Mouse (Mus musculus): Measurements from ENCODE around the gene Cdk5rap1. TPM values are rescaled to one million over a fixed set of nuclear protein-coding genes. Genes with fewer than 3 reads are reported as not detected.

Gene Cdk5rap1
- polyA plus RNA-seq (2012; rRNA removed), result 16.5 and 16.6 TPM in 2 replicates

DNA sequence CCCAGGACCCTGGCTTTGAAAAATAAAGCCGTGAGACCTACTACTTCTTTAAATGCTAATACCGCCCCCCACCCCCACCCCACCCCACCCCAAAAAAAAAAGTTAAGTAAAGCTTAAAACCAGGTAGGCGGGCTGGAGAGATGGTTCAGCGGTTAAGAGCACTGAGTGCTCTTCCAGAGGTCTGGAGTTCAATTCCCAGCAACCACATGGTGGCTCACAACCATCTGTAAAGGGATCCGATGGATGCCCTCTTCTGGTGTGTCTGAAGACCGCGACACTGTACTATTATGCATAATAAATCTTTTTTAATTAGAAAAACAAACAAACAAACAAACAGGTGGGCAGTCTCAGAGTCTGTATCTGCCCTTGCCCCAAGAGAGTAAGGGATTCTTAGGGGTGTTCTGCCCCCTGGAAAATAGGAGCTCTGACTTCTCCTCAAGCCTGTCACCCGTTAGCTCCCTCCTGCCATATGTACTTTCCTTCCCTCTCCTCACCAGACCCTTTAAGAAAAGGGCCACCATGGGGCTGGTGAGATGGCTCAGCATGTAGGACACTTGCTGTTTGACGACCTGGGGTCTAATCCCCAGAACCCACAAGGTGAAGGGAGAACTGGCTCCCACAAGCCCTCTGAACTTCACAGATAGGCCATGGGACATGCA is at the start of gene Cdk5rap1:
Cdk5rap1 (minus strand) TSS at position 169 of the 659 bp plus-strand sequence.
- TF ChIP-seq CTCF (IDR thresholded peaks at IDR 0.05; ENCODE audit: borderline replicate concordance, extremely low read depth, insufficient read depth, insufficient read length) (no peak), POLR2A (IDR thresholded peaks at IDR 0.05; ENCODE audit: borderline replicate concordance, extremely low read depth, insufficient read depth, insufficient read length, poor library complexity, severe bottlenecking) (no peak)

GRCm38 (mm10) chr2:154422181-154422580 is 49.4 kb upstream of the Cdk5rap1 start:
- TF ChIP-seq POLR2A (IDR thresholded peaks at IDR 0.05; ENCODE audit: borderline replicate concordance, extremely low read depth, insufficient read depth, insufficient read length, poor library complexity, severe bottlenecking) (no peak), CTCF (IDR thresholded peaks at IDR 0.05; ENCODE audit: borderline replicate concordance, extremely low read depth, insufficient read depth, insufficient read length) (no peak)
- peak; percentile 19 for DNase-seq (ENCODE audit: low read depth)

More for the DNA sequence above, at the start of gene Cdk5rap1:
- DNase-seq (ENCODE audit: low read depth), result no peak

GRCm38 (mm10) chr2:154420942-154421731 is 48.3 kb upstream of the Cdk5rap1 start:
- DNase-seq (ENCODE audit: low read depth), result peak; percentile 95
- TF ChIP-seq CTCF (IDR thresholded peaks at IDR 0.05; ENCODE audit: borderline replicate concordance, extremely low read depth, insufficient read depth, insufficient read length) (no peak), POLR2A (IDR thresholded peaks at IDR 0.05; ENCODE audit: borderline replicate concordance, extremely low read depth, insufficient read depth, insufficient read length, poor library complexity, severe bottlenecking) (no peak)

DNA sequence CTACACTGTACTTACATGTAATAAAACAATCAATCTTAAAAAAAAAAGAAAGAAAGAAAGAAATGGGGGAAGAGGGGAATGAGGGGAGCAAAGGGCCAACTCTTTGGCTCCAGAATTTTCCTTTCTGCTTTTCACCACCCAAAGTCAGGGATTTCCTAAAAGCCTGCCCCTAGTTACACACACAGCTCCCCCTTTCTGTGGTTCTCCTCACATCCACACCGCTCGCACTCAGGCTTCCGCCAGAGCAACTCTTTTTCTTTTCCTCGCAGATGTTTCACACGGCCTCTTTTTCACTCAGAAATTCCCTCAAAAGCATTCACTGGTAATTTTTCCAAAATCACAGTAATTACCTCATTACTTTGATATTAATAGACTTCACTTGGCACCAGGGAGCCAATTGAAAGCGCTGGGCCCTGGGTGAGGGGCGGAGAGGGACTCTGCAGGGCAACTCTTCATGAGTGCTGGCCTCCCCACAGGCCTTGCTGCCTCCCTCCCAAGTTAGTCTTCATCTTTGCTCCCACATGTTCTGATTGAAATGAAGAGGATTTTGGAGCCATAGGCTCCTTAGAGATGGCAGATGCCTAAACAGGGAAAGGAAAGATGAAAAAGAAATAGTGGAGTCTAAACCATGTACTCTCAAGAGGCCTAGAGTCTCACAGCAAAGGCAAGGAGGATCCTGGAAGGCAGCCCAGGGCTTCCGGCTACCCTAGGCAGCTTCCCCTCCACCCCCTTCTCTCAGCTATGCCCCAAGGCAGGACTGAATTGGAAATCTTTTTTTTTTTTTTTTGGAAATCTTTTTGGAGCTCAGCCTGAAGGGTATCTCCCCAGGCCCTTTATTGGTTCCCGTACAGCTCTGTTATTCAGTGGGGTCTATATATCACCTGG is 47.1 kb upstream of the Cdk5rap1 start:
- DNase-seq (ENCODE audit: low read depth), result peak; percentile 79
- TF ChIP-seq POLR2A (IDR thresholded peaks at IDR 0.05; ENCODE audit: borderline replicate concordance, extremely low read depth, insufficient read depth, insufficient read length, poor library complexity, severe bottlenecking) (no peak), CTCF (IDR thresholded peaks at IDR 0.05; ENCODE audit: borderline replicate concordance, extremely low read depth, insufficient read depth, insufficient read length) (no peak)

DNA sequence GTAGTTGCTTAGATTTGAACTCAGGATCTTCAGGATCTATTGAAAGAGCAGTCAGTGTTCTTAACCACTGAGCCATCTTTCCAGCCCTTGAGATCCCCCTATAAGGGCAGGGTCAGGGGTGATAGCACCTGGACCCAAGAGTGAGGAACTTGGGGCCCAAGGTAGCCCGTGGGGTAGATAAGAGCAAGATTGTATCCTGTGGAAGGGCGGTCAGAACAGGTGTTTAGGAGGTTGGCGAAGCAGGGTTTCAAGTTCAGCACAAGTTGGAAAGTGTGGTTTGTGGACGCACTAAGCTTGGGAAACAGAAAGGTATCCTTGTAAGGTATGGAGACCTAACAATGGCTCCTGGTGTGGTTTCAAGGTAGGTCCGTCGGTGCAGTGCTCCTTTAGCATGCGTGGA is 45.2 kb upstream of the Cdk5rap1 start:
- no peak for TF ChIP-seq POLR2A (IDR thresholded peaks at IDR 0.05; ENCODE audit: borderline replicate concordance, extremely low read depth, insufficient read depth, insufficient read length, poor library complexity, severe bottlenecking)
- no peak for TF ChIP-seq CTCF (IDR thresholded peaks at IDR 0.05; ENCODE audit: borderline replicate concordance, extremely low read depth, insufficient read depth, insufficient read length)
- DNase-seq (ENCODE audit: low read depth), result no peak

- TF ChIP-seq POLR2A (IDR thresholded peaks at IDR 0.05; ENCODE audit: borderline replicate concordance, extremely low read depth, insufficient read depth, insufficient read length, poor library complexity, severe bottlenecking), result no peak
- TF ChIP-seq CTCF (IDR thresholded peaks at IDR 0.05; ENCODE audit: borderline replicate concordance, extremely low read depth, insufficient read depth, insufficient read length), result peak; percentile 87
- DNase-seq (ENCODE audit: low read depth), result peak; percentile 86
Measured at GRCm38 (mm10) chr2:154417107-154417506, 44.3 kb upstream of the Cdk5rap1 start.

DNA sequence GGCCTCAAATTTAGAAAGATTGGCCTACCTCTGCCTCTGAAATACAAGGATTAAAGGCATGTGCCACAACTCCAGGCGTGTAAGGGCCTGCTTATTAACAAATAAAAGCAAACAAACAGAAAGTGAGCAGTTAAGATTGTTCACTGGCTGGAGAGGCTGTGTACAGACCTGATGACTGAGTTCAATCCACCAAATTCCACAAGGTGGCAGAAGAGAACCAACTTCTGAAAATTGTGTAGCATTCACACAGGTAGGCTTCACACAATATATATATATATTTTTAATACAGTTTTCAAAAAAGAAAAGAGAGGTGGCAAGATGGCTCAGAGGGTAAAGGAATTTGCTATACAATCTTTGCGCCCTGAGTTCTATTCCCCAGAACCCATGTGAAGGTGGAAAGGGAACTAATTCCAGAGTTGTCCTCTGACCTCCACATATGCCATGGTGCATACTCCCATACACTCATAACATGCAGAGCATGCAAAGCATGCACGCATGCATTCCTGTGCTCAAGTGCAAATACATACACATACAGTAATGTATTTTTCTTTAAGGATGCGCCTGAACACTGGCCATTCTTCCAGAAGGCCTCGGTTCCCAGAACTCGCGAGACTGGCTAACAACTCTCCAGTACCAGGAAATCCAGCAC is 39.3 kb upstream of the Cdk5rap1 start:
- TF ChIP-seq CTCF (IDR thresholded peaks at IDR 0.05; ENCODE audit: borderline replicate concordance, extremely low read depth, insufficient read depth, insufficient read length), result peak; percentile 57; the same call in 1 of the 2 replicates
- TF ChIP-seq POLR2A (IDR thresholded peaks at IDR 0.05; ENCODE audit: borderline replicate concordance, extremely low read depth, insufficient read depth, insufficient read length, poor library complexity, severe bottlenecking), result no peak
- DNase-seq (ENCODE audit: low read depth), result peak; percentile 80

- DNase-seq (ENCODE audit: low read depth), result peak; percentile 76
- TF ChIP-seq CTCF (IDR thresholded peaks at IDR 0.05; ENCODE audit: borderline replicate concordance, extremely low read depth, insufficient read depth, insufficient read length), result no peak
- no peak for TF ChIP-seq POLR2A (IDR thresholded peaks at IDR 0.05; ENCODE audit: borderline replicate concordance, extremely low read depth, insufficient read depth, insufficient read length, poor library complexity, severe bottlenecking)
Measured at GRCm38 (mm10) chr2:154410355-154410754, 37.5 kb upstream of the Cdk5rap1 start.

- no peak for TF ChIP-seq CTCF (IDR thresholded peaks at IDR 0.05; ENCODE audit: borderline replicate concordance, extremely low read depth, insufficient read depth, insufficient read length)
- TF ChIP-seq POLR2A (IDR thresholded peaks at IDR 0.05; ENCODE audit: borderline replicate concordance, extremely low read depth, insufficient read depth, insufficient read length, poor library complexity, severe bottlenecking), result peak; percentile 64; the same call in 1 of the 2 replicates
- peak; percentile 79 for DNase-seq (ENCODE audit: low read depth)
Measured at GRCm38 (mm10) chr2:154407643-154408445, 35.0 kb upstream of the Cdk5rap1 start, which contains the start of gene Snta1. Gene Snta1 (minus strand): TSS chr2:154408099.

Measured in brain, embryonic 14.5 days (tissue).